Mouse (Mus musculus): ENCODE results near the gene Il10ra. TPM values are rescaled to one million over a fixed set of nuclear protein-coding genes. Genes with fewer than 3 reads are reported as not detected.

Gene Il10ra
- polyA plus RNA-seq, 1 experiment, result not detected

DNA sequence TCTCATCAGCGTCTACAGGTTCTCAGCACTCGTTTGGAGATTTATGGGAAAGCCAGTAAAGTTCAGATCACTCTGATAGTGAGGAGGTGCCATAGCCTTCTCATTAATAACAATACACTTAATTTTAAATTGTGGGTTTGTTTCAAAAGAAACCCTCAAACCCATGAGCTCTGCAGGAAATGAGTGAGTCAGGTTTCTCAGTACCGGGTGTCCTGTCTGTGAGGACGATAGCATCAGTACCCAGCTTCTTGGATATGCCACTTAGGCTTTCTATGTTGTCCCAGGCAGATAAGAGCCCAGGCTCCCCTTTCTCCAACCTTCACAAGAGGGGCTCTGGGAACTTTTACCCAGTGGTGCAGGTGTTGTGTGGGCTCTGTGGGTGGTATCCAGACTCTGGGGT lies 17.0 kb downstream of the Il10ra start:
- peaks cover 28% of the 10 kb centered on the region for H3K27me3 ChIP-seq (ENCODE audit: control insufficient read depth, insufficient read depth, insufficient read length)
- H3K79me3 ChIP-seq (ENCODE audit: low read depth), result no peaks in the 10 kb centered on the region
- no peak overlapping the region for H3ac ChIP-seq (ENCODE audit: control insufficient read depth, insufficient read length, low read depth)
- H3K36me3 ChIP-seq (ENCODE audit: control insufficient read depth, insufficient read depth), result no peaks in the 10 kb centered on the region
- TF ChIP-seq MYOG (IDR thresholded peaks at IDR 0.05; ENCODE audit: control insufficient read depth, extremely low read depth, insufficient read length) (no peak), MAX (IDR thresholded peaks at IDR 0.05) (no peak), MYOD1 (IDR thresholded peaks at IDR 0.05; ENCODE audit: control insufficient read depth, insufficient read length, low read depth) (no peak), USF1 (IDR thresholded peaks at IDR 0.05; ENCODE audit: low read depth) (no peak), CTCF (IDR thresholded peaks at IDR 0.05; ENCODE audit: control insufficient read depth, insufficient read depth, insufficient read length) (no peak), FOSL1 (IDR thresholded peaks at IDR 0.05; ENCODE audit: insufficient read depth, low read length, poor library complexity, severe bottlenecking) (no peak), CEBPB (IDR thresholded peaks at IDR 0.05; ENCODE audit: low read depth) (no peak)
- no peak overlapping the region for H3K4me3 ChIP-seq (ENCODE audit: insufficient read depth, poor library complexity, severe bottlenecking)
- H3K79me2 ChIP-seq (ENCODE audit: control insufficient read depth, insufficient read depth), result no peaks in the 10 kb centered on the region

DNA sequence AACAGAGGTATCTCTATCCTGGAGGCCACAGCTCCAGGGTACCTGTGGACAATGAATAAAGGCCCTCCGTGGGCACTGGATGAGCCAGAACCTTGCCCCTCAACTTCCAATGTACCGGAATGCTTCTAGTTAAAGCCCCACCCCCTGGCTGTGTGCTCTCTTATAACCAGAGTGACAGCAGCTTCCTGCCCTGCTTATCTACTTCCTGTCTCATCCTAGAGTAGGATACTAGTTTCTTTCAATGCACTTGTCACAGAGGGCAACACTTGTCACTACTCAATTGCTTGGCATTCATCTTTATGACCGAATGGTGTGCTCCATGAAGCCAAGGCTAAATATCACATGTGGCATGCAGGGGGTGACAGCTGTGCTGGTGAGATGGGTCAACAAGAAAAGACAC lies 17.7 kb downstream of the Il10ra start:
- no peak for TF ChIP-seq CEBPB (IDR thresholded peaks at IDR 0.05; ENCODE audit: low read depth)
- TF ChIP-seq MYOG (IDR thresholded peaks at IDR 0.05; ENCODE audit: control insufficient read depth, extremely low read depth, insufficient read length), result no peak
- TF ChIP-seq MAX (IDR thresholded peaks at IDR 0.05), result no peak
- TF ChIP-seq USF1 (IDR thresholded peaks at IDR 0.05; ENCODE audit: low read depth), result no peak
- TF ChIP-seq MYOD1 (IDR thresholded peaks at IDR 0.05; ENCODE audit: control insufficient read depth, insufficient read length, low read depth), result no peak
- no peak for TF ChIP-seq FOSL1 (IDR thresholded peaks at IDR 0.05; ENCODE audit: insufficient read depth, low read length, poor library complexity, severe bottlenecking)
- no peak for TF ChIP-seq CTCF (IDR thresholded peaks at IDR 0.05; ENCODE audit: control insufficient read depth, insufficient read depth, insufficient read length)
- Histone ChIP-seq H3K79me3 (ENCODE audit: low read depth) (no peaks in the 10 kb centered on the region), H3K27me3 (ENCODE audit: control insufficient read depth, insufficient read depth, insufficient read length) (peaks cover 22% of the 10 kb centered on the region), H3K36me3 (ENCODE audit: control insufficient read depth, insufficient read depth) (no peaks in the 10 kb centered on the region), H3ac (ENCODE audit: control insufficient read depth, insufficient read length, low read depth) (no peak overlapping the region), H3K79me2 (ENCODE audit: control insufficient read depth, insufficient read depth) (no peaks in the 10 kb centered on the region), H3K4me3 (ENCODE audit: insufficient read depth, poor library complexity, severe bottlenecking) (no peak overlapping the region)

DNA sequence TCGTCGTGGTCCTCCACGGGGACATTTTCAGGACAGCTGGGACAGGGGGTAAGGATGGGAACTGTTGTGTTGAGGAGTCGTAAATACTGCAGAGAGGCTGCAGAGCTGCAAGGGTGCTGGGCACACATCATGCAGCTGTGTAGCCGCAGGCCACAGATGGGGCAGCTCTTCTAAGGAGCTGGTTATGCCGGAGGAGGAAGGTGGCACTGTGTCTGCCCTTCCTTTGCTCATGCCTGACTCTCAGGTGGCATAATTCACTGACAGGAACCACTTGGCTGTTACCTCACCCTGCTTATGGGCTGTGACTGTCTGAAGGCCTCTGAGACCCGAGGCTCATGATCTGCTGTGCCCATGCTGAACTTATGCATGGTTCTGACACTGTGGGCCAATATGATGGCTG lies 18.6 kb downstream of the Il10ra start:
- Histone ChIP-seq H3K36me3 (ENCODE audit: control insufficient read depth, insufficient read depth) (no peaks in the 10 kb centered on the region), H3K79me3 (ENCODE audit: low read depth) (no peaks in the 10 kb centered on the region), H3K27me3 (ENCODE audit: control insufficient read depth, insufficient read depth, insufficient read length) (peaks cover 22% of the 10 kb centered on the region), H3K79me2 (ENCODE audit: control insufficient read depth, insufficient read depth) (no peaks in the 10 kb centered on the region), H3ac (ENCODE audit: control insufficient read depth, insufficient read length, low read depth) (no peak overlapping the region), H3K4me3 (ENCODE audit: insufficient read depth, poor library complexity, severe bottlenecking) (no peak overlapping the region)
- TF ChIP-seq MYOD1 (IDR thresholded peaks at IDR 0.05; ENCODE audit: control insufficient read depth, insufficient read length, low read depth) (no peak), USF1 (IDR thresholded peaks at IDR 0.05; ENCODE audit: low read depth) (no peak), MAX (IDR thresholded peaks at IDR 0.05) (no peak), MYOG (IDR thresholded peaks at IDR 0.05; ENCODE audit: control insufficient read depth, extremely low read depth, insufficient read length) (no peak), CEBPB (IDR thresholded peaks at IDR 0.05; ENCODE audit: low read depth) (no peak), FOSL1 (IDR thresholded peaks at IDR 0.05; ENCODE audit: insufficient read depth, low read length, poor library complexity, severe bottlenecking) (no peak), CTCF (IDR thresholded peaks at IDR 0.05; ENCODE audit: control insufficient read depth, insufficient read depth, insufficient read length) (no peak)

DNA sequence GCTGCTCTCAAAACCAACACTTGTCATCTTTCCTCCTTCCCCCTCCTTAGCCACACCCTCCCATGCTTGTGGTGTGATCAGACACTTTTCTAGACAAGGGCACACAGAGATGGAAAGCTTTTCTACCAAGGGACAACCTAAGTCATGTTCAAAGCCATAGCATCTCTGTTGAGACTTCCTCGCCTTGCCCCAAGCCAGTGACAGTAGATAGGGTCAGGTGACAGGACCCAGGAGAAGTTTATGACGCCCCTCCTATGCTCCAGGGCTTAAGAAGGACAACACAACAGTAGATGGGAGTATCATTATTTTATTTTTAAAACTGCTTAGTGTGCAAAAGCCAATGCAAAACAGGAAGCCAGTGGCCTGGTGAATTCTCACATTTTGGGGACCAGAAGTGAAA lies 21.4 kb downstream of the Il10ra start:
- TF ChIP-seq MAX (IDR thresholded peaks at IDR 0.05) (no peak), CTCF (IDR thresholded peaks at IDR 0.05; ENCODE audit: control insufficient read depth, insufficient read depth, insufficient read length) (no peak), CEBPB (IDR thresholded peaks at IDR 0.05; ENCODE audit: low read depth) (no peak), USF1 (IDR thresholded peaks at IDR 0.05; ENCODE audit: low read depth) (no peak), MYOG (IDR thresholded peaks at IDR 0.05; ENCODE audit: control insufficient read depth, extremely low read depth, insufficient read length) (no peak), FOSL1 (IDR thresholded peaks at IDR 0.05; ENCODE audit: insufficient read depth, low read length, poor library complexity, severe bottlenecking) (no peak), MYOD1 (IDR thresholded peaks at IDR 0.05; ENCODE audit: control insufficient read depth, insufficient read length, low read depth) (no peak)
- Histone ChIP-seq H3K36me3 (ENCODE audit: control insufficient read depth, insufficient read depth) (no peaks in the 10 kb centered on the region), H3ac (ENCODE audit: control insufficient read depth, insufficient read length, low read depth) (no peak overlapping the region), H3K4me3 (ENCODE audit: insufficient read depth, poor library complexity, severe bottlenecking) (no peak overlapping the region), H3K79me2 (ENCODE audit: control insufficient read depth, insufficient read depth) (no peaks in the 10 kb centered on the region), H3K27me3 (ENCODE audit: control insufficient read depth, insufficient read depth, insufficient read length) (peaks cover 22% of the 10 kb centered on the region), H3K79me3 (ENCODE audit: low read depth) (no peaks in the 10 kb centered on the region)

DNA sequence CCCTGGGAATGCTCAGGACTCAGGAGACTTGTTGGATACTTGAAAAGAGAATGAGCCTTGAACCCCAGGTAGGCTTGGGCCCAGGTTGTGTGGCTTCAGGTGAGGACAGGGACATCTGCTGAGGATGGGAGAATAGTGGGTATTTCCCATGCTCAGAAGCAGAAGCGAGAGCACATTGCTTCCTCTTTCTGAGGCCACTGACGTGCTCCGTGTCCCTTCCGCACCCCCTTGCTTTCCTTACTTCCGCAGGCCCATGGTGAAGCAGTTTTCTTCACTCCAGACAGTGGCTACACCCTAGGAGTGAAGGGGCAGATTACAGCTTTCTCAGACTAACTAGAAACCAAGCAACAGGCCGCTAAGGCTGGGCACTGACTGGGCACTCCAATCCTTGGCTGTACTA lies 22.9 kb downstream of the Il10ra start:
- H3ac ChIP-seq (ENCODE audit: control insufficient read depth, insufficient read length, low read depth), result no peak overlapping the region
- H3K79me2 ChIP-seq (ENCODE audit: control insufficient read depth, insufficient read depth), result no peaks in the 10 kb centered on the region
- H3K79me3 ChIP-seq (ENCODE audit: low read depth), result no peaks in the 10 kb centered on the region
- no peaks in the 10 kb centered on the region for H3K36me3 ChIP-seq (ENCODE audit: control insufficient read depth, insufficient read depth)
- H3K27me3 ChIP-seq (ENCODE audit: control insufficient read depth, insufficient read depth, insufficient read length), result peaks cover 17% of the 10 kb centered on the region
- TF ChIP-seq CTCF (IDR thresholded peaks at IDR 0.05; ENCODE audit: control insufficient read depth, insufficient read depth, insufficient read length) (no peak), FOSL1 (IDR thresholded peaks at IDR 0.05; ENCODE audit: insufficient read depth, low read length, poor library complexity, severe bottlenecking) (no peak), MAX (IDR thresholded peaks at IDR 0.05) (no peak), MYOG (IDR thresholded peaks at IDR 0.05; ENCODE audit: control insufficient read depth, extremely low read depth, insufficient read length) (no peak), MYOD1 (IDR thresholded peaks at IDR 0.05; ENCODE audit: control insufficient read depth, insufficient read length, low read depth) (no peak), CEBPB (IDR thresholded peaks at IDR 0.05; ENCODE audit: low read depth) (no peak), USF1 (IDR thresholded peaks at IDR 0.05; ENCODE audit: low read depth) (no peak)
- H3K4me3 ChIP-seq (ENCODE audit: insufficient read depth, poor library complexity, severe bottlenecking), result no peak overlapping the region

DNA sequence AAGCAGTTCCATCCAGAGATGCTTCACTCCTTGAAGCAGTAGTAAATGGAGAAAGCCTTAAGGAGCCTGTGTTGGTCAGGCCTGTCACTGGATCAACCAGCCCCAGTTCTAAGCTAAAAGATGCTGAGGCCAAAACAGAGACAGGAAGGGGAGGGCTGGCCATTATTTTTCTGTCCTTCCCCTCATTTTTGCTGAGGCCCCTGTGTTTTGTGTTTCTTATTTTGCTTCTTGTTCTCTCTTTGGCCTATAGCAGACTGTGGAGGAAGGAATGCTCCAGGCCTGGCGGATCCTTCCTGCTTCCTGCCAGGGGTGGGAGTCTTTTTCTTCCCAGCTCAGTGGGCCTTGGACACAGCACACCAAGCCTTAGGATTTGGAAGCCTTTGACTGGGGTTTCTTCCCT lies 23.5 kb downstream of the Il10ra start:
- H3K79me3 ChIP-seq (ENCODE audit: low read depth), result no peaks in the 10 kb centered on the region

More for the DNA sequence above, 23.5 kb downstream of the Il10ra start:
- Histone ChIP-seq H3K79me2 (ENCODE audit: control insufficient read depth, insufficient read depth) (no peaks in the 10 kb centered on the region), H3K27me3 (ENCODE audit: control insufficient read depth, insufficient read depth, insufficient read length) (peaks cover 11% of the 10 kb centered on the region), H3K4me3 (ENCODE audit: insufficient read depth, poor library complexity, severe bottlenecking) (no peak overlapping the region), H3ac (ENCODE audit: control insufficient read depth, insufficient read length, low read depth) (no peak overlapping the region), H3K36me3 (ENCODE audit: control insufficient read depth, insufficient read depth) (no peaks in the 10 kb centered on the region)
- TF ChIP-seq MAX (IDR thresholded peaks at IDR 0.05) (no peak), USF1 (IDR thresholded peaks at IDR 0.05; ENCODE audit: low read depth) (no peak), FOSL1 (IDR thresholded peaks at IDR 0.05; ENCODE audit: insufficient read depth, low read length, poor library complexity, severe bottlenecking) (no peak), MYOG (IDR thresholded peaks at IDR 0.05; ENCODE audit: control insufficient read depth, extremely low read depth, insufficient read length) (no peak), CTCF (IDR thresholded peaks at IDR 0.05; ENCODE audit: control insufficient read depth, insufficient read depth, insufficient read length) (no peak), CEBPB (IDR thresholded peaks at IDR 0.05; ENCODE audit: low read depth) (no peak), MYOD1 (IDR thresholded peaks at IDR 0.05; ENCODE audit: control insufficient read depth, insufficient read length, low read depth) (no peak)
